Mouse (Mus musculus): ENCODE measurements around the gene Iscu.

- TF ChIP-seq CTCF (IDR thresholded peaks at IDR 0.05; ENCODE audit: insufficient read depth, low read length) (no peak), POLR2A (IDR thresholded peaks at IDR 0.05; ENCODE audit: borderline replicate concordance, extremely low read depth, low read depth, low read length) (no peak)
Measured at GRCm38 (mm10) chr5:113765641-113766526, 6.7 kb upstream of the Iscu start.

All from lung, adult 2 months (tissue).